Mouse (Mus musculus) right cerebral cortex, postnatal 14 days (tissue): ENCODE data around the gene 6330409D20Rik.

Experiments
- DNase-seq: peaks from one replicate; pipeline ENCODE4 v3.0.0; 2022

The 6330409D20Rik gene

DNA sequence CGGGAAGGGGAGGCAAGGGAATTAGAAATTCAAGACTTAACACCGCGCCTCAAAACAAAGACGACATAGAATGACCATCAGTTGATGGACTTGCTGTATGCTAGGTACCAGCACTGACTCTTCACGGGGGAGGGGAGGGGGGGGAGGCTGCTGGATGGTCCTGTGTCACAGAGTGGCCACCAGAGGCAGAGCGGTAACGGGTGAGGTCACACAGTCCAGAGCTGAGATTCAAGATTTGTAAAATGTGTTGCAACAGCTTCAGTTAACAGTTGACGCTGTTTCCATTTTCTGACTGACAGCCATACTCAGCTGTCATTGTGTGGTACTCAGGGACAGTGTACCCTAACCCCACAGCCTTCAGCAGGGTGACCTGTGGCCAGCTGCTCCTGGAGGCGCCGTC lies 11.4 kb upstream of the 6330409D20Rik start:
- no peak for DNase-seq

GRCm38 (mm10) chr2:32751665-32752033 lies 10.8 kb upstream of the 6330409D20Rik start:
- DNase-seq, result no peak

- DNase-seq, result no peak
Observed at GRCm38 (mm10) chr2:32750887-32751664, 10.3 kb upstream of the 6330409D20Rik start.

DNA sequence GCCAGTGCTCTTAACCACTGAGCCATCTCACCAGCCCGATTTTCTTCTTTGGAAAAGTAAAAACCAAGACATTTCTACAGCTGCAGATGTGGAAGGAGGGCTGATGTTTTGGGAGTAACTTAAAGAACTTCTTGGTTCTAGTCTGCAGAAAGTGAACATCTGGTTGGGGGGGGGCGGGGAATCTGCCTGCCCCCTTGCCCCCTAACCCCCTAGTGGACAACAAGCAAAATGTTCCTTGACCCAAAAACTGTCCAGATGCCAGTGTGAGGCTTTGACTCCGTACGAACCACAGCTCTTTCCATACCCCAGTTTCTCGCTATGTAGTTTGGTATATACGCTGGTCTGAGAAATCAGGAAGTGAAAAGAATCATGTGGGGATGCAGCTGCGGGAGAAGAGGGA lies 9.4 kb upstream of the 6330409D20Rik start:
- no peak for DNase-seq

DNA sequence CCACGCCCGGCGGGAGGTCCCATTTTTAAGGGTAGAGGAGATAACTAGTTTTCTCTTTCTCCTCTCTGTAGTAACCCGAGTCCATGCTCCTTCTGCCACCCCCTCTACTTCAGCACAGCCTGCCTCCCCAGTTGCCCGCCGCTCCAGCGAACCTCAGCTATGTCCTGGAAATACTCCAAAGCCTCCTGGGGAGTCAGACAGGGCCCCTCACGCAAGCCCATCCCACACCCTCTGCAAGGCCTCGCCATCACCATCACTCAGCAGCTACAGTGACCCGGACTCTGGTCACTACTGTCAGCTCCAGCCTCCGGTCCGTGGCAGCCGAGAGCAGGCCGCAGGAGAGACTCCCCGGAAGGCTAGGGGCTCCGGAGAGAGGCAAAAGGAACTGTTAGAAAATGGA lies 8.3 kb upstream of the 6330409D20Rik start:
- no peak for DNase-seq

- DNase-seq, result no peak
Observed at GRCm38 (mm10) chr2:32744272-32744982, 3.6 kb upstream of the 6330409D20Rik start.

- DNase-seq, result peak; percentile 84
Observed at GRCm38 (mm10) chr2:32742173-32742531, 1.3 kb upstream of the 6330409D20Rik start.

DNA sequence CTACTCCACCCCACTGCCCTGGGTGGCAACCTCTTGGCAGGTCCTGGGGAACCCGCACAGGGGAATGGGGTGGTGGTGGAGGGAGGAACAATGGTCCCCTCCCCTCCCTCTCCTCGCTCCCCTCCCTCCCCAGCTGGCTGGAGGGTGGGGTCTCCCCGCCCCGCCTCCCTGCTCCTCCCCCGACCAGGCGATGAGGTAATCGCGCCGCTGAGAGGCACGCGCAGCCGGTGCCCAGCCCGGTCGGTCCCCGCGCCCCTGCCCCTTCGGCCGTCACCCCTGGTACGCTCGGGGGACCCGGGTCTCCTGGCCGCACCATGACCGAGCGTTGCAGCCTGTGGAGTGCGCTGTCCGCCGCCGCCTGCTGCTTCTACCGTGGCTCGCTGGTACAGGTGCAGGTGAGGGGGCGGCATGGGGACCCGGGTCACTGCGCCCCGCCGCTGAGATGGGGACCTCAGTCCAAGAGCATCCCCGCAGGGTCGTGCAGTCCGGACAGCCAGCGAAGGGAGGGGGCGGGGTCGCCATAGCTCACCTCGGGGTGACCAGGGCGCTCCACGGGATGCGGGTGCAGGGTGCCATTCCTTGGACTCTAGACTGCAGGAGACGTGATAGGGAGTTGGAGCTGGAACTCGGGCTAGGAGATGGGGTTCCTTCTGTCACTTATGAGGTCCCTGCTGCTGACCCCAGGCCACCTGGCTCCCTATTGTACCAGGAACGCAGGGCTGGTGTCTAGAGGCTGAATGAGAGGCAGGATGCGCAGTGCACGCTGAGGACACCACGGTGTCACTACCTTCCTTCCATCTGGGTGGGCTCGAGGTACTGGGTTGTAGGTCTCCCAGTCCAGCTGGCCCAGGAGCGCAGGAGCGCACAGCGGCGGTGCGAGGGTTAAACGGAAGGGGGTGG lies 707 bp upstream of the 6330409D20Rik start:
- DNase-seq, result peak; percentile 68

- no peak for DNase-seq
Observed at GRCm38 (mm10) chr2:32739311-32739710, 1.5 kb downstream of the 6330409D20Rik start.

DNA sequence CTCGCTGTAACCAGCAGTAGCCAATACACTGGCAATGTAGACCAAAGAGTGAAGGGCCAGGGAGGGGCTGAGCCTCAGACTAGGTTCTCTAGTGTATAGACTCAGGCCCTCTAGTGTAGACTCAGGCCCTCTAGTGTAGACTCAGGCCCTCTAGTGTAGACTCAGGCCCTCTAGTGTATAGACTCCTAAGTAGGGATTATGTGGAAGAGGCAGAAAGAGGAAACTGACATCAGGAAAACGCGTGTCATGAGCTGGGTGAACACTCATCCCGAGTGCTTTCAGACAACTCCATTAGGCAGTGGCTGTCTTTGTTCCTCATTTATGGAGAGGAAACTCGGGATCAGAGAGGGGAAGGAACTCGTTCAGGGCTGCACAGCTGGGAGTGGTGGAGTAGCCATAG lies 3.8 kb downstream of the 6330409D20Rik start:
- DNase-seq, result no peak

- no peak for DNase-seq
Observed at GRCm38 (mm10) chr2:32736306-32736829, 4.4 kb downstream of the 6330409D20Rik start.

- DNase-seq, result no peak
Observed at GRCm38 (mm10) chr2:32734933-32735332, 5.9 kb downstream of the 6330409D20Rik start.

DNA sequence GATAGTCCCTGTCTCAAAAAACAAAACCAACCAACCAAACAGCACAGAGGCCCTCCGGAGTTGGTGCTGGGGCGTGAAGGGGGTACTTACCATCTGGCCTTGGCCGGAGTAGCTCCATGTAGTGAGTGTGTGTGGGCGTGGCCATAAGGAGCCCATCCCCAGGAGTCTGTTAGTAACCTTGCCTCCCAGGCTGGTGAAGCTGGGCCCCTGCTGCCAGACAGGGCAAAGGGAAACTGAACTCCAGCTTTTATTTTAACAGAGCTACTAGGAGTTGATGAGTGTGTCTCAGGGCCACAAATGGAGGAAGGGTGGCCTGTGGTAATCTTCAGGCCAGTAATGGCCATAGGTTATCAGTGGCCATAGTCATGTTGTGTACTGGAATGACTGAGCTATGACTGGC lies 6.3 kb downstream of the 6330409D20Rik start:
- no peak for DNase-seq

DNA sequence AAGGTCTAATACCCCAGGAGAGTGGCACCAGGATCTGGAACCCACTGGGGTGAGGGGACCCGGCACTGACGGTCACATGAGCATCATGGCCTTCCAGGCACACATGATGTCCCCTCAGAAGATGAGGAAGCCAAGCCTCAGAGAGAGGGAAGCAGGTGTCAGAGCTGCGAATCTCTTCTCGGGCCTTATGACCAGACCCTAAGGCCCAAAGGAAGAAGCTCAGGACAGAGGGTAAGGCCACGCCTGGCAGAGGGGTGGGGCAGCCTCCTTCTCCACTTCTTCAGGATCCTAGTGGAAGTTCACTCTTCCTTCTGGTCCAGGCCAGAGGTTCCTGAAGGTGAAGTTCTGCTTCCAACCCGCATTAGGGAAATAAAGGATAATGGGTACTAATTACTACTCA lies 8.1 kb downstream of the 6330409D20Rik start:
- no peak for DNase-seq

DNA sequence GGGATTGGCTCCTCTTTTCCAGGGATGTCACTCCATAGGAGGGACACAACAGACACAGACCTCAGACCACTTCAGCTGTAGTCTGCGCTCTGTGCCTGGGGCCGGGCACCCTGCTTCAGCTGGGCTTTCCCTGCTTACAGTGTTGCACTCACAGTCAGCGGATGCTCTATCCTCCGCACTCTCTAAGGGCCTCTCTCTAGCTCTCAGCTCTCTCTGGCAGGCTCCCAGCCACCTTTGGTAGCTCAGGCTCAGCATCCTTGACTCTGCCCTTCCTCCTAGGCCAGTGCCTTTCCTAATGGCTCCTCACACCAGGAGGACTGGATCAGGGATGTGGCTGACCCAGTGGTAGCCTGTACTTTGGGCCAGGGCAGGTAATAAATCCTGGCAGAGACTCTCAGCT lies 8.9 kb downstream of the 6330409D20Rik start:
- no peak for DNase-seq

DNA sequence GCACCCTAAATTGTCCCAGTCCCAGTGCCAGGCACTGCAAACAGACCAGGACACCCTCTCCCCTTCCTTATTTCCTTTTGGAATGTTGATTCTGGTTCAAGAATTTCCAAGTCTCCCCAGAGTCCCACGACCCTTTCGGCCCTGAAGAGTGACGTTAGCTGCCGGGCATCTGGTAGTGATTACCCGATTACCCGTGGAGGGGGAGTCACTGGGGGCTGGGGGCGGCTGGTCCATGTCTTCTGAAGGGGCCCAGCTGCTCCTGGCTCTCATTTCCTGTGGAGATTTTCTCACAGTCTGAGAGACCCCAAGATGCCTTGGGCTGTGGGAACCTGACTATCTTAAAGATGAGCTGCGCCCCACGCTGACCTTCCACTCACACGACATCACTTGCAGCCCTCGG lies 10.0 kb downstream of the 6330409D20Rik start:
- no peak for DNase-seq

DNA sequence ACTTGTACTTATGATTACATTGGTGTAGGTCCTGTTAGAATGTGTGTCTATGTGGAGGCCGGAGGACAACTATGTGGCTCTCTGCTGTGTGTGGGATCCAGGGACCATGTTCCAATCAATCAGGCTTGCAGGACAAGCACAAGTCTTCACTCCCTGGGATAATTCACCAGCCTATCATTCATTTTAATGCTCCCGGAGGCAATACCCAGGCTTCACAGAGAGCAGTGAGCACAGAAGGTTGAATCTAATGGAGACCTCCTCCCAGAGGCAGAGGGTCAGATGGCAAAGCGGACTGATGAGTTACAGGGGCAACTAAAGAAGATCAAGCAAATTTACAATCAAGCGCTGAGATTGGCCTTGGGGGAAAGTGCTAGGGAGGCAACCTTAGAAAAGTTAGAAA lies 11.3 kb downstream of the 6330409D20Rik start:
- no peak for DNase-seq

- no peak for DNase-seq
Observed at GRCm38 (mm10) chr2:32728463-32728862, 12.4 kb downstream of the 6330409D20Rik start.

DNA sequence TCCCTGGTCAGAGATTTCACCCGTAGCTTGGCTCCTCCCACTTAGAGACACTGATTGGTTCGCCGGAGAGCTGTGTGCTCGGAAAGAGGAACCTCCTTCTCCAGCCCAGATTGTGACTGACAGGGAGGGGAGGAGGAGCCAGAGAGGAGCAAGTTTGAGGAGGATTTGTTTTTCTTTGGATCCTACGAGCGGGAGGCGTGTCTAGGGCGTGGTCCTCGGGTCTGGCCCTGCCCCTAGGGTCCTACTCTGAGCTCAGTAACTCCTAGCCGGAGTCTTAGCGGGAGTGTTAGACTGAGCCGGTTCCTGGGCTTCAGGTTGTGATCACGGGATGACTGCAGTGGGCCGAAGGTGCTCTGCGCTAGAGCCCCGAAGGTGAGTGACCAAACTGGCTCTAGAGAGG lies 13.4 kb downstream of the 6330409D20Rik start:
- peak; percentile 72 for DNase-seq

DNA sequence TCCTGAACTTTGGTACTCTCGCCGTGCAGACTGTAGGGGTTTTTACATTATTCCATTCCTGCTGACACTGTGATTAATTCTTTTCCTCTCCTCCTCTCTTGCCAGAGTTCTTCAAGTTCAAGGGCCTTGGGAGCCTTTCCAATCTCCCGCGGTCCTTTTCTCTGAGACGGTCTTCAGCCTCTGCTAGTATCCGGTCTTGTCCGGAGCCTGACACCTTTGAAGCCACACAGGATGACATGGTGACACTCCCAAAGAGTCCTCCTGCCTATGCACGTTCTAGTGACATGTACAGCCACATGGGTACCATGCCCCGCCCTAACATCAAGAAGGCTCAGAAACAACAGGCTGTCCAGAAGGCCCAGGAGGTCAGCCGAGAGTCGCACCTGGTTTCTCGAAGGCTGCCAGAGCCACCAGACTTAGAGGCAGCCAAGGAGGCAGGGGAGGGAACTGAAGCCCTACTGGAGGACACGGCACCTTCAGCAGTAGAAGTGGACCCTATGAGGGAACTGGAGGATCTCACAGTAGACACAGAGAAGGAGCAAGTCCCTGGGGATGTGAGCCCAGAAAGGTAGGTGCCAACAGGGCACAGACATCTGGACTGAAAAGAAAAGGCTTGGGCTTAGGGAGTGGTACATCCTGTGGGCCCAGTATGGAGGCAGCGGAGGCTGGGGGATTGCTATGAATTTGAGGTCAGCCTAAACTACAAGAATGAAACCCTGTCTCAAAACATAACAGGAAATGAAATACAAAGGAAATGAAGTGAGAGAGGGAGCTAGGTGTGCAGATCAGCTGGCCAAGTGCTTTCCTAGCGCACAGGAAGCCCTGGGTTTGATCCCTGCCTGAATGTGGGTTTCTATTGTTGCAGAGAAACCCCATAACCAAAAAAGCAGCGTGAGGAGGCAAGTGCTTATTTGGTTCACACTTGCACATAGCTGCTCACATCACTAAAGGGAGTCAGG lies 15.7 kb downstream of the 6330409D20Rik start:
- no peak for DNase-seq

GRCm38 (mm10) chr2:32724149-32724548 lies 16.7 kb downstream of the 6330409D20Rik start:
- no peak for DNase-seq

DNA sequence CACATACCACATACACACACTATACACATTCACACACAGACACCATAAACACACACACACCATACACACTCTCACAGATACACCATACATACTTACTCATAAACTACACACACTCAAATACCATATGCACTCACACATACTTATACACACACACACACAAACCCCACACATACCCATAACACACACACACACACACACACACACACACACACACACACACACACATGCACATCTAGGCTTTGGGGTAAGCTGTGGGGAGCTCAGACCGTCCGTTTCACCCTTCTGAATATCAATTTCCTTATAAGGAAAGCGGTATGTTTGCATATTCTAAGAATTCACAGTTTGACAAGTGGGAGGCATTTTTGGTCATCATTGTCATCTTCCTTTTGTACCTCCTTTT lies 18.2 kb downstream of the 6330409D20Rik start:
- no peak for DNase-seq
